Mouse (Mus musculus): Measurements from ENCODE around the gene Soga3. TPM values are rescaled to one million over a fixed set of nuclear protein-coding genes. Genes with fewer than 3 reads are reported as not detected.
A peak's percentile ranks its signal among the peaks of the same experiment; 100 is the strongest.

Soga3 gene
- polyA plus RNA-seq, 1 experiment from 2014 or later: 0.21 TPM

DNA sequence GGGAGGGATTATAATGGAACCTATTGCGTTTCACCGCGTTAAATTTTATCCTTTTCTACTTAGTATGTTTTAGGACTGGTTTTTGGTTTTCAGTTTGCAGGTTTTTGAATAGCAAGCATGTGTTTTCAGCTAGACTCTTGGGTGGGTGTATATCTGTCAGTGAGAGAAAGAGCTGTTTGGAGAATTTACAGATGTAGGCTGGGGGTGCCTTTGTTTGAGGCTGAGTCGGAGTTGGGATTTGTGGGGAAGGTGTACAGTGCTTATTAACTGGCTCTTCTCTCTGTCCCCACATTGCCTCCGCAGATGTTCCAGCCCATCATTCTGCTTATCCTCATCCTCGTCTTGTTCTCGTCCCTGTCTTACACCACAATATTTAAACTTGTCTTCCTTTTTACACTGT is 55.0 kb downstream of the Soga3 start, which contains the start of gene Gm49353:
Gene Gm49353 (plus strand): TSS at position 313 of the 400 bp plus-strand sequence.
- H3K27ac ChIP-seq (ENCODE audit: low read length): no peak within 1 kb of the TSS
- ATAC-seq: no peak

DNA sequence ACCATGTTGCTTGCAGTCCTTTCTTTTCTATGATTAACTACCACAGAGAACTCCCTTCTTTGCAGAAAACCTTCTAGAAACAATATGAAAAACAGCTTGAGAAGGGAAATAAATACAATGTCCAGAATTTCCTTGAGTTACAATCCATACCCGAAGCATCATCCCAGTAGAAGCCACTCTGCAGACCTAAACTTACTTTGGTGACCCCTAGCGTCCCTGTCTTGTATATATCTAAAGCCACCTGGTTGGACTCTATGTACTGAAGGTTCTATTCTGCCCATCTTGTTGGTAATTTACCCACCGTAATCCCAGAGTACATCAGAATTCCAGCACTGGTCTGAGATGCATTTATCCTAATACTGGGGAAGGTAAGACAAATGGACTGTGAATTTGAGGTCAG is 56.2 kb downstream of the Soga3 start:
- Histone ChIP-seq H3K4me2 (replicated peaks; ENCODE audit: low read depth, low read length) (no peak overlapping the region), H3K4me3 (ENCODE audit: low read depth, low read length) (no peak overlapping the region), H3K36me3 (ENCODE audit: insufficient read depth, low read length) (no peaks in the 10 kb centered on the region), H3K9me3 (ENCODE audit: low read length) (no peaks in the 10 kb centered on the region), H3K4me1 (ENCODE audit: insufficient read depth, low read depth, low read length) (no peaks in the 10 kb centered on the region), H3K27ac (ENCODE audit: low read length) (no peak overlapping the region), H3K27me3 (replicated peaks; ENCODE audit: insufficient read depth, low read length) (no peaks in the 10 kb centered on the region), H3K9ac (replicated peaks; ENCODE audit: low read depth) (no peak overlapping the region)
- WGBS: 70% methylated on average over 3 of the region's 3 CpGs
- DNase-seq (ENCODE audit: low spot score) (no peak), ATAC-seq (no peak)
- TF ChIP-seq CTCF (IDR thresholded peaks at IDR 0.05) (no peak), EP300 (IDR thresholded peaks at IDR 0.05) (no peak)

More for the DNA sequence above, 55.0 kb downstream of the Soga3 start, which contains the start of gene Gm49353:
- Histone ChIP-seq H3K4me3 (ENCODE audit: low read depth, low read length) (no peak within 1 kb of the TSS), H3K9me3 (ENCODE audit: low read length) (no peaks in the 10 kb centered on the region), H3K27me3 (replicated peaks; ENCODE audit: insufficient read depth, low read length) (no peaks in the 10 kb centered on the region), H3K4me2 (replicated peaks; ENCODE audit: low read depth, low read length) (no peak within 1 kb of the TSS), H3K9ac (replicated peaks; ENCODE audit: low read depth) (no peak within 1 kb of the TSS), H3K4me1 (ENCODE audit: insufficient read depth, low read depth, low read length) (no peaks in the 10 kb centered on the region), H3K36me3 (ENCODE audit: insufficient read depth, low read length) (no peaks in the 10 kb centered on the region)
- no peak for TF ChIP-seq CTCF (IDR thresholded peaks at IDR 0.05)
- TF ChIP-seq EP300 (IDR thresholded peaks at IDR 0.05): no peak
- no peak for DNase-seq (ENCODE audit: low spot score)
- 85% methylated on average over 7 of the region's 7 CpGs for WGBS

DNA sequence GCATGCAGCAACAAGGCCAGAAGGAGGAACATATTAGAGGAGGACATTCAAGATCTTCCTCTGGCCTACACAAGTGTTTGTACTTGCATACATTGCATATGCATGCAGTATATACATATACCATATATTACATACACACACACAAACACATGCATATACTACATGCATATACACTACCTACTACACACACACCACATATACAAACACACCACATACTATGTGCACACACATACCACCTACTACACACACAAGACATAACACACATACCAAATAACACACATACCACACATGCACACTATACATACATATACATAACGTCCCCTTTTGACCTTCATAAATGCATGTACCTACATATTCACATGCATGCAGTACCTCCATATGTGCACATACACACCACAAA is 57.0 kb downstream of the Soga3 start:
- Histone ChIP-seq H3K36me3 (ENCODE audit: insufficient read depth, low read length) (no peaks in the 10 kb centered on the region), H3K4me3 (ENCODE audit: low read depth, low read length) (no peak overlapping the region), H3K27me3 (replicated peaks; ENCODE audit: insufficient read depth, low read length) (no peaks in the 10 kb centered on the region), H3K9ac (replicated peaks; ENCODE audit: low read depth) (no peak overlapping the region), H3K4me2 (replicated peaks; ENCODE audit: low read depth, low read length) (no peak overlapping the region), H3K4me1 (ENCODE audit: insufficient read depth, low read depth, low read length) (no peaks in the 10 kb centered on the region), H3K9me3 (ENCODE audit: low read length) (no peaks in the 10 kb centered on the region), H3K27ac (ENCODE audit: low read length) (no peak overlapping the region)
- no peak for DNase-seq (ENCODE audit: low spot score)
- WGBS: 83% methylated on average over 1 of the region's 1 CpGs
- ATAC-seq: no peak
- TF ChIP-seq CTCF (IDR thresholded peaks at IDR 0.05) (no peak), EP300 (IDR thresholded peaks at IDR 0.05) (no peak)

DNA sequence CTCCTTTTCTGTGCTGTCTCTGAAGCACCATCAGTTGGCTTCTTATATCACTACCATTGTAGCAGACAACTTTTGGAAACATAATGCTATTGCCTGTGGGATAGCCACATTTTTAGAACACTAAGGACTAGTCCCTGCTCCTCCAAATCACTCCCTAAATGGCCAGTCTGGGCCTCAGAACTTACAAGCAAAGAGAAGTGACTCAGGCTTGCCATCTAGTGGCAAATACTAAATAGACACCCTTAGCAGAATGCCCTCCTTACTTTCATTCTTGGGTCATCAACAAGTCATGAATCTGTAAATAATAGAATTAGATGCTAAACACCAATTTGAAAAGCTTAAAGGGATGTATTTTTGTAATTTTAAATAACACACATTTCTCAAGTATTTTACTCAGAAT is 63.1 kb downstream of the Soga3 start:
- Histone ChIP-seq H3K27ac (ENCODE audit: low read length) (no peak overlapping the region), H3K9me3 (ENCODE audit: low read length) (no peaks in the 10 kb centered on the region), H3K4me1 (ENCODE audit: insufficient read depth, low read depth, low read length) (no peaks in the 10 kb centered on the region), H3K27me3 (replicated peaks; ENCODE audit: insufficient read depth, low read length) (no peaks in the 10 kb centered on the region), H3K36me3 (ENCODE audit: insufficient read depth, low read length) (no peaks in the 10 kb centered on the region), H3K4me3 (ENCODE audit: low read depth, low read length) (no peak overlapping the region), H3K4me2 (replicated peaks; ENCODE audit: low read depth, low read length) (no peak overlapping the region), H3K9ac (replicated peaks; ENCODE audit: low read depth) (no peak overlapping the region)
- TF ChIP-seq EP300 (IDR thresholded peaks at IDR 0.05) (no peak), CTCF (IDR thresholded peaks at IDR 0.05) (peak; percentile 71)
- DNase-seq (ENCODE audit: low spot score) (peak; percentile 60), ATAC-seq (no peak; the same call in 1 of the 2 replicates)

DNA sequence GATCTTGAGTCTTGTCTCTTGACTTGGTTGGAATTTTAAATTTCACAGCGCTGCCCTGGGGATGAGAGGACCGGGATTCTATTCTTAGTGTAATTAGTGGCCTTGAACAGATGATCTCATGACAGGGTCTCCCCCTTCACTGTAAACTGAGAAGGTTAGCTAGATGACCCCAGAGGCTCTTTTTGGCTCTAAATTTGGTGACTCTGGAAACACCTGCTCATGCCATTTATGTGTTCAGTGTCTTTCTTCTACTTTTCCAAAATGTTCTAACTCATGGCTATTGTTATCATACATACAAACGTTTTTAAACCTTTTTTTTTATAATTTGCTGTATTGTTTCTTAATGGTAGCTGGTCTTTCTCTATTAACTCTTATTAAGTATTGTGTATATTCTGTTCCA is 65.1 kb downstream of the Soga3 start:
- no peak for TF ChIP-seq CTCF (IDR thresholded peaks at IDR 0.05)
- no peak for TF ChIP-seq EP300 (IDR thresholded peaks at IDR 0.05)
- DNase-seq (ENCODE audit: low spot score) (no peak), ATAC-seq (no peak)
- Histone ChIP-seq H3K4me3 (ENCODE audit: low read depth, low read length) (no peak overlapping the region), H3K9ac (replicated peaks; ENCODE audit: low read depth) (no peak overlapping the region), H3K4me2 (replicated peaks; ENCODE audit: low read depth, low read length) (no peak overlapping the region), H3K27ac (ENCODE audit: low read length) (no peak overlapping the region), H3K4me1 (ENCODE audit: insufficient read depth, low read depth, low read length) (no peaks in the 10 kb centered on the region), H3K27me3 (replicated peaks; ENCODE audit: insufficient read depth, low read length) (no peaks in the 10 kb centered on the region), H3K36me3 (ENCODE audit: insufficient read depth, low read length) (no peaks in the 10 kb centered on the region), H3K9me3 (ENCODE audit: low read length) (no peaks in the 10 kb centered on the region)
- 42% methylated on average over 3 of the region's 3 CpGs for WGBS

DNA sequence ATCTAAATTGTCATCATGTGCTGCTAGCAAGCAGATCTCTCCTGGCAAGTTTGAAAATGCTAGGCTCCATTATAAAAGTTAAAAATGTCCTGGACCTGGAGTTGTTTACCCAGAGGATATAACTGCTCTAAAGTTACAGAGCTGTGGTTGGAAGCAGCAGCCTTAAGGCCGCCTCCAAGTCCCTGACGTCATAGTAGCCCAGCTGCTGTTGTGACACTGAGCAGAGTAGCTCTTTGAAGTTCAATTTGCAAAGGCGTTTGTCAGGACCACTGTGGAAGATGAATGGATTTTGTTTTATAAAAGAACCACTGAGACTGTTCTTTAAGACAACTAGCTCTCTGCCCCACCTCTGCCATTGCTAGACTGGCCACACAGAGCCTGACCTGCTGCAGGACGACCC is 67.8 kb downstream of the Soga3 start, which contains the start of gene 9330159F19Rik:
Gene 9330159F19Rik (plus strand): TSS at position 154 of the 400 bp plus-strand sequence.
- DNase-seq (ENCODE audit: low spot score) (peak; percentile 38), ATAC-seq (peak; percentile 65; the same call in 1 of the 2 replicates)
- no peaks in the 10 kb centered on the region for H3K4me1 ChIP-seq (ENCODE audit: insufficient read depth, low read depth, low read length)
- no peaks in the 10 kb centered on the region for H3K36me3 ChIP-seq (ENCODE audit: insufficient read depth, low read length)
- H3K4me2 ChIP-seq (replicated peaks; ENCODE audit: low read depth, low read length): no peak within 1 kb of the TSS
- H3K4me3 ChIP-seq (ENCODE audit: low read depth, low read length): no peak within 1 kb of the TSS
- no peaks in the 10 kb centered on the region for H3K27me3 ChIP-seq (replicated peaks; ENCODE audit: insufficient read depth, low read length)
- WGBS: 9% methylated on average over 4 of the region's 4 CpGs
- TF ChIP-seq EP300 (IDR thresholded peaks at IDR 0.05) (no peak), CTCF (IDR thresholded peaks at IDR 0.05) (no peak)
- H3K9me3 ChIP-seq (ENCODE audit: low read length): no peaks in the 10 kb centered on the region
- no peak within 1 kb of the TSS for H3K27ac ChIP-seq (ENCODE audit: low read length)
- H3K9ac ChIP-seq (replicated peaks; ENCODE audit: low read depth): no peak within 1 kb of the TSS
